Mouse (Mus musculus) natural killer cell, adult 2 months (primary cell): ENCODE results near the gene Haghl.
"Not testable (repeated sequence)": the region's sequence is repeated elsewhere in the genome, so short reads cannot be mapped to it uniquely, and the experiment has no call there.

Experiments used
- DNase-seq, 2 experiments: peaks; one replicate each; pipeline ENCODE4 v3.0.0; 2022; ENCODE audit warnings: low spot score in 2 of 2

Haghl gene

GRCm38 (mm10) chr17:25818851-25819780 lies 33.6 kb upstream of the Haghl start:
- no peak for DNase-seq

- DNase-seq: no peak
These were observed 32.2 kb upstream of the Haghl start for GRCm38 (mm10) chr17:25817662-25818061.

DNA sequence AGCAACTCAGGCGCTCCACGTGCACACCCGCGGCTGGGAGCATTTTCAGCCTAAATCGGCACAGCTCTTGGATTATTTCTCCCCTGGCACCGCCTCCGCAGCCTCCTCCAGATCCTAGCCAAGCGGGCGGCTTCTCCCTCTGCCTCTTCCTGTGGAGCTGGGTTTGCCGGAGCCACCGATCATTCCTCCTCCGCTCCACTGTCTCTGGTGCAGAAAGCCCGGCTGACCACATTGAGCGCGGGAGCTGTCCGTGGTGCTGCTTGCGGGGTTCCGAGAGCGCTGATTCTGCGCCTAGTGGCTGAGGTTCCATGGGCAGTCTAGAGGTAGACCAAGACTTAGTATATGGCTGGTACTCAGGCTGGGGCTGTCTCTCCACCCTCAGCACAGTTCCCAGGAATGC lies 28.0 kb upstream of the Haghl start:
- DNase-seq: peak; percentile 57 to 73

GRCm38 (mm10) chr17:25810890-25811289 lies 25.4 kb upstream of the Haghl start:
- no peak for DNase-seq

DNA sequence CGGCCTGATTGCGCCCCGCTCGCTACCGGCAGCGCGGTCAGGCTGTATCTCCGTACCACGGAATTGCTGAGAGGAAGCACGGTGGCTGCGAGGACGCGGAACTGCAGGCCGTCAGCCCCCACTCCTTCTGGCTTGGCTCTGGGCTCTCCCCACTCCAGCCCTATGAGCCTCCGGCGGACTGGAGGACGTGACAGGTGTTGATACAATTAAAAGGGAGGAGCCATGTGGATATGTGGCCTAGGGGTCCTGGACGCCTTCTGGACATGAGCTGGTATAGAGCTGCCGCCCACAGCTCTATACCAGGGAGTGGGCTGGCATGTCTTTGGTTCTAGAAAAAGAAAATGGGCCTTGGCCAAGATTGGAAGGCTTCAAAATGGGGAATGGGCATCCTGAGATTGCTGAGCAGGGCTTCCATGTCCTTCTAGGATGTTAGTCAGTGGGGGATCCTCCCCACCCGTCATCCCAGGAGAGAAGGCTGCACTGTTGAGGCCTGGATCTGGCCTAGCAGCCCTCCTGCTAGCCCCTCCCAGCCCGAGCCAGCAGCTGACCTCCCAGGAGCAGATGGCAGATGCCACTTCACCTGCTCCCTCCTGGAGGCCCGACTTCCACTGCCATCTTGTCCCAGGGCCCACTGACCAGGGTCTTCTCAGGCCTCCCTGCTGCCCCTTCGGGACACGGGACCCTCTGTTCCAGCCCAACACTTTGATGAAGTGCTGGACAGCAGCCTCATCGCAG lies 24.3 kb upstream of the Haghl start:
- DNase-seq: no peak

DNA sequence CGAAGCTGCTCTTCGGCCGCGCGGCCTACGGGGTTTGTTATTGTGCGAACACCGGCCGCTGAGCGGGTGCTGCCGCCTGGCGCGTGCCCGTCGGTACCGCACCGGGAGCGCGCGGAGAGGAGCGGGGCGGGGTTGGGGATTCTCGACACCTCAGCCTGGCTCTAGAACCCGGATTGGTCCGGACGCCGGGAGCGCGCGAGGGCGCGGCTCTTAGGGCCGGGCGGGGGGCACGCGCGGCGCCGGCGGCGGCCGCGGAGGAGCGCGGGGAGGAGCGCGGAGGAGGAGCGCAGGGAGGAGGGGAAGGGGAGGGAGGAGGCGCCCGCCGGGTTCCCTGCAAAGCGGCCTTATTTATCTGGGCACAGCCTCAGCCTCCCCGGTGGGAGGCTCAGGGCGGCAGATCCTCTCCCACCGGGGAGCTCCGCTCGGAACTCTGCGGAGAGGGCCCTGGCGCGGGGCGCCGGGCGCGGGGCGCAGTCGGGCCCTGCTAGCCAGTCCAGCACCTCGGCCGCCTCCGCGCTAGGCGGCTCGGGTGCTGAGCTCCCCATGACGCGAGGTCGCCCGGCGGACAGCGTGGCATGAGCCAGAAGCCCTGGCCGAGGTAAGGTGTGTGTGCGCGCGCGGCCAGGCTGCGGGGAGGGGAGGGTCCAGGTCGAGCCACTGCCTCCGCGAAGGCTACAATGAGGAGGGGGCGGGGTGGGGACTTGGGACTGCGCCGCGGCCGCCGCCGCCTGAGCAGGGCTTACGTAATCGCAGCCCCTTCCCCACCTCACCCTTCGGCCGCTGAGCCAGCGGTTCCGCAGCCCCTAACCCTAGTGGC lies 23.5 kb upstream of the Haghl start, which contains the start of gene Fbxl16:
Gene Fbxl16 (plus strand): TSS at position 297 of the 817 bp plus-strand sequence.
- no peak for DNase-seq

- DNase-seq: no peak
These were observed 22.6 kb upstream of the Haghl start for GRCm38 (mm10) chr17:25808028-25808427.

DNA sequence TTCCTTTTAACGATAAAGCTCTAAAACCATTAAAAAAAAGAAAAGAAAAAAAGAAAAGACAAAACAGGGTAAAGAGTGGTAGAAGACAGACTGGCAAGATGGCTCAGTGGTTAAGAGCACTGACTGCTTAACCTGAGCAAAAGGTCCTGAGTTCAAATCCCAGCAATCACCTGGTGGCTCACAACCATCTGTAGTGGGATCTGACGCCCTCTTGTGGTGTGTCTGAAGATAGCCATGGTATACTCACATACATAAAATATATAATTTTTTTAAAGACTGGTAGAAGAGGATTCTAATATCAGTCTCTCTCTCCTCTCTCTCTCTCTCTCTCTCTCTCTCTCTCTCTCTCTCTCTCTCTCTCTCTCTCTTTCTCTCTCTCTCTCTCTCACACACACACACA lies 22.0 kb upstream of the Haghl start:
- DNase-seq: not testable (repeated sequence)

- no peak for DNase-seq
These were observed 21.0 kb upstream of the Haghl start for GRCm38 (mm10) chr17:25806507-25806906.

DNA sequence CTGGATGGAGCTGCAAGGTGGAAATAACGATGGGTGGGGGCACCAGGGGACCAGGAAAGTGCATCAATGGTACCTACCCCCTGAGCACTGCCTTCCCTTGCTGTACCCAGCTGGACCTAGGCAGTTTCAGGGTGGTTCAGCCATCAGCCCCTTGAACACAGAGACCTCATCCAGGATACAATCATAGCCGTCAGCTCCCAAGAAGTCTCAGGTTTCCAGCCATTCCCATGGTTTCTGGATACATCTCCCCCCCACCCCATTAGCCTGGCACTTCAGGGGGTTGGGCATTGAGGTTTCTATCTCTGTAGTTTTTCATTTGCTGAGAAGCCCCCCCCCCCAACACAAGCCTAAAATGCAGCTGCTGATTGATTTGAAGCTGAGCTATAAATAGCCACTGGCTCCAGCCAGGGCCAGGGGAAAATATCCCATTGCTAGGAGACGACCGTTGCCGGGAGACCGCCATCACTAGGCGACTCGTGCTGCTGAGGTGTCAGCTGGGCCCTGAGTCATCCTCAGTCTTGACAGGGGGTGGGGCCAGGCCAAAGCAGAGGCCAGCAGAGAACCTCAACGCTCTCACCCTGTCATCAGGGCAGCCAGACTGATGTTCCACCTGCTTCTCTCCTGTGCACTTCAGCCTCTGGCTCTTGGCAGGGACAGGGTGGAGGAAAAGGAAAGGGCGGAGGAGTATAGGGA lies 17.5 kb upstream of the Haghl start:
- no peak for DNase-seq

GRCm38 (mm10) chr17:25801029-25801428 lies 15.6 kb upstream of the Haghl start:
- DNase-seq: peak; percentile 70 to 77

GRCm38 (mm10) chr17:25796951-25797369 lies 11.5 kb upstream of the Haghl start, which contains the start of gene Metrn:
TSS of gene Metrn (minus strand) at chr17:25797136.
- peak; percentile 69 to 75 for DNase-seq

- DNase-seq: no peak
These were observed 10.8 kb upstream of the Haghl start for GRCm38 (mm10) chr17:25796211-25796771.

DNA sequence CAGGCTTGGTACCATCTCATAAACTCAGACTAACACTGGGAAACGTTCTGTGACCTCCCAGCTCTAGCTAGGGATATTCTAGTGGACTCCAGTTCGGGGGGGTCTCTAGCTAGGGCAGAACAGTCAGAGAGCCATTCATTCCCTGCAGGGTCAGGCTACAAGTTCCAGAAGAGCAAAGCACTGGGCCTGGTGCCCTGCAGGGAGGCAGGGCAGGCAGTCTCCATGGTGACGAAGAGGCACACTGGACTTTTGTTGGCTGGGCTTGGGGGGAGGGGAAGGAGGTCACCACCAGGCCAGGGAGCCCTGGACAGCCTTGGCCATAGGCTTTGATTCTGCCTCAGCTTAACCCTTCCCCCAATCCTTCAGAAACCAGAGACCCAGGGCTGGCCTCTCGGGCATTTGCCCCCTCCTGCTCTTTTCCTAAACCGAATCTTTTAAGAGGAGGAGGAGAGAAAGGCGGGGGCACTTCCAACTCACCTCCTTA lies 10.2 kb upstream of the Haghl start, which contains the start of gene AC134908.4:
Gene AC134908.4 (minus strand): TSS at position 51 of the 484 bp plus-strand sequence.
- no peak for DNase-seq

GRCm38 (mm10) chr17:25794998-25795397 lies 9.5 kb upstream of the Haghl start:
- no peak for DNase-seq

GRCm38 (mm10) chr17:25794197-25794596 lies 8.7 kb upstream of the Haghl start:
- no peak for DNase-seq

- DNase-seq: peak; percentile 65 to 71
These were observed 7.1 kb upstream of the Haghl start, which contains the start of gene Fam173a for GRCm38 (mm10) chr17:25792615-25793014. TSS of gene Fam173a (minus strand) at chr17:25792901.

- peak; percentile 85 to 86 for DNase-seq
These were observed 6.5 kb upstream of the Haghl start for GRCm38 (mm10) chr17:25791843-25792527.

DNA sequence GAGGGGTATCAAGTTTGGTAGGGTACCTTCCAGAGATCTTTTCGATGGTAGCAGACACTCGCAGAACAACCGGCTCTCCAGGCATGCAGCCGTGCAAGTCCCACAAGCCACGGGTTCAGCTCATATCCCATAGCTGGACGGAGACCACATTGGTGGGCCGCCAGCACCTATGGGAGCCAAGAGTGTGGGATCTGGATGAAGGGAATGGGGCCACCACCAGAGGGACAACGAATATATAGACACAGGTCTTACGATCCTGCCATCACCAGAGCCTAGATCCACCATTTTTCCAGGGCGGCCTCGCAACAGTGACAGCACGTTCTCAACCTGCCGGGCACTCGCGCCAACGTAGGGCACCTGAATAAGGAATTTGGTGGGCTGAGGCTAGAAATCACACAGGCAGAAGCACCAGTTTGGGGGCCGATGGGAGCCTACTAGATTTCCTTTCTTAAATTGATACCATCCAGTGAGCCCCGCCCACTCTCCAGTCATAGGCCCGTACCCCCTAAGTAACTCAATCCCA lies 5.9 kb upstream of the Haghl start:
- no peak for DNase-seq
